Comparison of ENCODE assay signal across 8 mouse cellular contexts in the genomic region with DNA sequence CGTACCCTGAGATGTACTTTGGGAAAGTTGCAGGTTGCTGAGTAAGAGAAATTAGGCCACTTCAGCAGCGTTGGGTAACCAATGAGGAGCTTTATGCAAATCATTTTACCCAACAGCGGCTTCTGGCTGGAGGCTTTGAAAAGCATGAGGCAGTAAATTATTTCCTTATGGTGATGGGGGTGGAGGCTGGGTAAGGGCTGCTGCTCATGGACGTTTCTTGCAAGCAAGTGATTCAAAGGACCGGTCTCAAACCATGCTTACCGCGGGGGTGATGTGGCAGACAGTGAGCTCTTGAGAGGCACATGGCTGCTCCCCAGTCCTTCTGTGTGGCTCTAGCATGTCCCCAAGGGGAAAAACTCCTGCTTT. TPM values are rescaled to one million over a fixed set of nuclear protein-coding genes. Genes with fewer than 3 reads are reported as not detected.
DNase-seq lines count a peak whose midpoint lies in the region; ATAC-seq lines count a peak whose summit lies in the region.

No protein-coding gene starts in this region.

- ATAC-seq in embryonic facial prominence, embryonic 11.5 days (replicated peaks; ENCODE audit: insufficient number of reproducible peaks, low FRiP score, low TSS enrichment, low read depth): peak; percentile 71
- 0 out of 2 replicates have a peak, but pooled peaks have one; percentile 34 for ATAC-seq in heart, embryonic 14.5 days (ENCODE audit: insufficient number of reproducible peaks, insufficient read depth, low FRiP score, low read depth)
- peak; percentile 89 for ATAC-seq in kidney, embryonic 16.5 days (ENCODE audit: low FRiP score, low TSS enrichment)
- peak; percentile 80 for ATAC-seq in lung, embryonic 16.5 days (ENCODE audit: low read depth)
- peak; percentile 72 for ATAC-seq in neural tube, embryonic 15.5 days (ENCODE audit: low FRiP score)

- peak; percentile 74 for DNase-seq in right cerebral cortex, adult 18-20 months
- DNase-seq in right cerebral cortex, postnatal 4 days: no peak
- peak; percentile 93 for DNase-seq in embryonic facial prominence, embryonic 11.5 days (ENCODE audit: low spot score)
- peak; percentile 73 for DNase-seq in thymus, postnatal 25 days

- no peaks in the 10 kb centered on the region for H3K9me3 ChIP-seq in embryonic facial prominence, embryonic 11.5 days (replicated peaks; ENCODE audit: control insufficient read depth, low read length)
- no peaks in the 10 kb centered on the region for H3K9me3 ChIP-seq in heart, embryonic 14.5 days (ENCODE audit: control insufficient read depth, low read length)
- no peaks in the 10 kb centered on the region for H3K9me3 ChIP-seq in kidney, embryonic 16.5 days (ENCODE audit: low read length)
- no peaks in the 10 kb centered on the region for H3K9me3 ChIP-seq in lung, embryonic 16.5 days (ENCODE audit: control insufficient read depth, low read length)
- H3K9me3 ChIP-seq in neural tube, embryonic 15.5 days (replicated peaks): no peaks in the 10 kb centered on the region

- no peak overlapping the region for H3K4me2 ChIP-seq in embryonic facial prominence, embryonic 11.5 days (ENCODE audit: low read depth, low read length)
- H3K4me2 ChIP-seq in heart, embryonic 14.5 days (ENCODE audit: low read length): peak overlapping the region; percentile 45
- H3K4me2 ChIP-seq in kidney, embryonic 16.5 days (replicated peaks; ENCODE audit: low read depth, low read length): peak overlapping the region; percentile 40
- 0 out of 2 replicates have a peak overlapping the region, but pooled peaks have one; percentile 25 for H3K4me2 ChIP-seq in lung, embryonic 16.5 days (ENCODE audit: low read depth, low read length)
- H3K4me2 ChIP-seq in neural tube, embryonic 15.5 days: peak overlapping the region; percentile 35

- H3K4me3 ChIP-seq in embryonic facial prominence, embryonic 11.5 days (ENCODE audit: low read depth, low read length): no peak overlapping the region
- no peak overlapping the region for H3K4me3 ChIP-seq in heart, embryonic 14.5 days (ENCODE audit: control insufficient read depth in 1 of 2, insufficient read depth in 1 of 2, low read depth in 1 of 2, low read length in 2 of 2)
- H3K4me3 ChIP-seq in kidney, embryonic 16.5 days (ENCODE audit: low read length): no peak overlapping the region
- no peak overlapping the region for H3K4me3 ChIP-seq in lung, embryonic 16.5 days (ENCODE audit: low read length)
- H3K4me3 ChIP-seq in neural tube, embryonic 15.5 days (replicated peaks): no peak overlapping the region

- H3K27ac ChIP-seq in embryonic facial prominence, embryonic 11.5 days (replicated peaks; ENCODE audit: low read depth, low read length): peak overlapping the region; percentile 30
- no peak overlapping the region for H3K27ac ChIP-seq in heart, embryonic 14.5 days (replicated peaks in 1 of 2; ENCODE audit: control insufficient read depth in 1 of 2, insufficient read depth in 1 of 2, low read depth in 2 of 2, low read length in 2 of 2)
- H3K27ac ChIP-seq in kidney, embryonic 16.5 days (ENCODE audit: low read length): peak overlapping the region; percentile 86
- H3K27ac ChIP-seq in lung, embryonic 16.5 days (ENCODE audit: low read length): peak overlapping the region; percentile 71
- 0 out of 2 replicates have a peak overlapping the region, but pooled peaks have one; percentile 30 for H3K27ac ChIP-seq in neural tube, embryonic 15.5 days (replicated peaks)

- no peaks in the 10 kb centered on the region for H3K27me3 ChIP-seq in embryonic facial prominence, embryonic 11.5 days (ENCODE audit: control insufficient read depth, insufficient read depth, low read length)
- no peaks in the 10 kb centered on the region for H3K27me3 ChIP-seq in heart, embryonic 14.5 days (ENCODE audit: control insufficient read depth, insufficient read depth, low read length)
- no peaks in the 10 kb centered on the region for H3K27me3 ChIP-seq in kidney, embryonic 16.5 days (ENCODE audit: insufficient read depth, low read length)
- H3K27me3 ChIP-seq in lung, embryonic 16.5 days (ENCODE audit: control insufficient read depth, insufficient read depth, low read depth, low read length): no peaks in the 10 kb centered on the region
- no peaks in the 10 kb centered on the region for H3K27me3 ChIP-seq in neural tube, embryonic 15.5 days (replicated peaks)

- no peaks in the 10 kb centered on the region for H3K36me3 ChIP-seq in embryonic facial prominence, embryonic 11.5 days (replicated peaks; ENCODE audit: control insufficient read depth, insufficient read depth, low read depth, low read length)
- no peaks in the 10 kb centered on the region for H3K36me3 ChIP-seq in heart, embryonic 14.5 days (ENCODE audit: control insufficient read depth, insufficient read depth, low read length)
- H3K36me3 ChIP-seq in kidney, embryonic 16.5 days (ENCODE audit: insufficient read depth, low read length): no peaks in the 10 kb centered on the region
- H3K36me3 ChIP-seq in lung, embryonic 16.5 days (ENCODE audit: control insufficient read depth, insufficient read depth, low read length): no peaks in the 10 kb centered on the region
- no peaks in the 10 kb centered on the region for H3K36me3 ChIP-seq in neural tube, embryonic 15.5 days

- H3K4me1 ChIP-seq in embryonic facial prominence, embryonic 11.5 days (ENCODE audit: control insufficient read depth, insufficient read depth, low read length): peaks cover 3% of the 10 kb centered on the region
- peaks cover 6 to 11% of the 10 kb centered on the region in 2 experiments; a peak in 2 of 4 replicates for H3K4me1 ChIP-seq in heart, embryonic 14.5 days (ENCODE audit: control insufficient read depth in 2 of 2, insufficient read depth in 2 of 2, low read length in 2 of 2)
- H3K4me1 ChIP-seq in kidney, embryonic 16.5 days (ENCODE audit: insufficient read depth, low read length): peaks cover 43% of the 10 kb centered on the region
- H3K4me1 ChIP-seq in lung, embryonic 16.5 days (replicated peaks; ENCODE audit: control insufficient read depth, insufficient read depth, low read length): peaks cover 48% of the 10 kb centered on the region
- H3K4me1 ChIP-seq in neural tube, embryonic 15.5 days: peaks cover 39% of the 10 kb centered on the region

- H3K9ac ChIP-seq in embryonic facial prominence, embryonic 11.5 days (replicated peaks; ENCODE audit: low read length): peak overlapping the region; percentile 3; the same call in 1 of the 2 replicates
- H3K9ac ChIP-seq in heart, embryonic 14.5 days (ENCODE audit: low read length): peak overlapping the region; percentile 35; the same call in 1 of the 2 replicates
- 0 out of 2 replicates have a peak overlapping the region, but pooled peaks have one; percentile 52 for H3K9ac ChIP-seq in kidney, embryonic 16.5 days (replicated peaks; ENCODE audit: low read length)
- H3K9ac ChIP-seq in lung, embryonic 16.5 days (ENCODE audit: low read length): peak overlapping the region; percentile 39; the same call in 1 of the 2 replicates
- no peak overlapping the region for H3K9ac ChIP-seq in neural tube, embryonic 15.5 days (replicated peaks)

- WGBS in embryonic facial prominence, embryonic 11.5 days: 2% methylated on average over 7 of the region's 7 CpGs
- 6% methylated on average over 7 of the region's 7 CpGs for WGBS in heart, embryonic 14.5 days
- 0% methylated on average over 7 of the region's 7 CpGs for WGBS in kidney, embryonic 16.5 days
- 5% methylated on average over 7 of the region's 7 CpGs for WGBS in lung, embryonic 16.5 days
- 2% methylated on average over 7 of the region's 7 CpGs for WGBS in neural tube, embryonic 15.5 days

RNA-seq across cellular contexts. Expression of a gene that starts 26.0 kb away (rescaled TPM):
- polyA plus RNA-seq in embryonic facial prominence, embryonic 11.5 days (2014; fragmentation: Nextera tagmentation; extraction: Ambion mirVana): 7.7 and 9.8 TPM in 2 replicates
- polyA plus RNA-seq in heart, embryonic 14.5 days (2014; fragmentation: Nextera tagmentation; extraction: Ambion mirVana): 11.0 and 12.6 TPM in 2 replicates
- polyA plus RNA-seq in kidney, embryonic 16.5 days (2015; fragmentation: Nextera tagmentation; extraction: Ambion mirVana): 19.7 and 20.1 TPM in 2 replicates
- polyA plus RNA-seq in lung, embryonic 16.5 days (2015; fragmentation: Nextera tagmentation; extraction: Ambion mirVana): 33.2 and 34.2 TPM in 2 replicates
- polyA plus RNA-seq in neural tube, embryonic 15.5 days (2015; fragmentation: Nextera tagmentation; extraction: Ambion mirVana): 16.1 and 16.6 TPM in 2 replicates

Comparison
In these comparisons a context has a peak if more than half of its experiments do, and no peak if none do; other contexts are left out.
1. ATAC-seq: peak in every context shown above with its lines; median percentile 89 in kidney, embryonic 16.5 days; 80 in lung, embryonic 16.5 days; 72 in neural tube, embryonic 15.5 days; 71 in embryonic facial prominence, embryonic 11.5 days; 34 in heart, embryonic 14.5 days.
2. H3K27ac ChIP-seq: peak in embryonic facial prominence, embryonic 11.5 days (single experiment), kidney, embryonic 16.5 days (single experiment), lung, embryonic 16.5 days (single experiment) and neural tube, embryonic 15.5 days (single experiment); none in heart, embryonic 14.5 days (0 of 2).